Mouse (Mus musculus) myocyte (in vitro differentiated cells): ENCODE data around the gene Ahcy.

ENCODE experiments used
- CEBPB ChIP-seq: IDR thresholded peaks from 2 replicates; pipeline ENCODE4 v1.6.1; 2011; ENCODE audit warnings: mild to moderate bottlenecking, moderate library complexity; ENCODE audit not compliant: poor library complexity, insufficient read depth, severe bottlenecking
- E2F4 ChIP-seq: IDR thresholded peaks from one replicate; pipeline ENCODE4 v1.6.1; 2011; ENCODE audit warnings: mild to moderate bottlenecking, control low read depth, moderate library complexity; ENCODE audit not compliant: insufficient read depth
- MAX ChIP-seq: IDR thresholded peaks from one replicate; pipeline ENCODE4 v1.6.1; 2011; ENCODE audit warnings: low read depth, mild to moderate bottlenecking, control low read depth
- MYOD1 ChIP-seq, 3 experiments: IDR thresholded peaks; one replicate each; pipeline ENCODE4 v1.6.1; 2011; ENCODE audit warnings: control low read depth in 2 of 3, low read depth in 2 of 3, mild to moderate bottlenecking in 2 of 3, moderate library complexity in 1 of 3; ENCODE audit not compliant: insufficient read length in 2 of 3, control insufficient read depth in 1 of 3
- POLR2A ChIP-seq: IDR thresholded peaks from one replicate; pipeline ENCODE4 v1.6.1; 2011; ENCODE audit warnings: low read depth, mild to moderate bottlenecking, control low read depth, moderate library complexity; ENCODE audit not compliant: insufficient read length
- POLR2AphosphoS2 ChIP-seq: IDR thresholded peaks from one replicate; pipeline ENCODE4 v1.6.1; 2011; ENCODE audit warnings: low read depth, control low read depth; ENCODE audit not compliant: insufficient read length
- REST ChIP-seq: IDR thresholded peaks from one replicate; pipeline ENCODE4 v1.6.1; 2011; ENCODE audit warnings: mild to moderate bottlenecking, control low read depth, moderate library complexity; ENCODE audit not compliant: insufficient read depth, insufficient read length
- TCF12 ChIP-seq: IDR thresholded peaks from one replicate; pipeline ENCODE4 v1.6.1; 2011; ENCODE audit warnings: mild to moderate bottlenecking, control low read depth; ENCODE audit not compliant: poor library complexity, insufficient read depth, severe bottlenecking
- TCF3 ChIP-seq: IDR thresholded peaks from one replicate; pipeline ENCODE4 v1.6.1; 2011; ENCODE audit warnings: low read depth, control low read depth; ENCODE audit not compliant: insufficient read length
- USF1 ChIP-seq: IDR thresholded peaks from one replicate; pipeline ENCODE4 v1.6.1; 2011; ENCODE audit warnings: low read depth, mild to moderate bottlenecking, control low read depth, moderate library complexity

DNA sequence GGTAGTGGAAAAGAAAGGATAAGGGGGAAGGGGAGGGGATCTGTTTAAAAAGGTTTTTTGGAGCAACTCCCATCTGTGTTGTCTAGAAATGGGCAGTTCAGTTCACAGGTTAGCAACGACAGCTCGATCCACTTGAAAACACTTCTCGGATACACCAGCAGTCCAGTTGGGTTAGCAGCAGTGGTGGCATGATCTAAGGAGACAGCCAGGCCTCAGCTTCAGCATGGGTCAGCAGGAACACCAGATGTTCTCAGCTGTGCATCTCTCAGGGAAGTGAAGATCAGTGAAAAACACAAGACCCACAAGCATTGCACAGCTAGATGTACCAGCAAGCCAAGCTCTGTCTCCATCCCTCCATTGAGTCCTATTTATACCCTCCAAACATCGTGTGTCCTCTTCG lies 12.0 kb upstream of the Ahcy start:
- TF ChIP-seq MAX (no peak), E2F4 (no peak), MYOD1 (IDR thresholded peaks at IDR 0.05; ENCODE audit: control insufficient read depth in 1 of 3, insufficient read length in 2 of 3, low read depth in 2 of 3) (no peak), USF1 (no peak), POLR2A (no peak), REST (no peak), TCF12 (no peak), CEBPB (no peak), POLR2AphosphoS2 (no peak), TCF3 (no peak)
